Mouse (Mus musculus) right cerebral cortex, postnatal 10 days (tissue): ENCODE results near the gene Smg9.
A peak's percentile ranks its signal among the peaks of the same experiment; 100 is the strongest.

Source experiments
- DNase-seq, 2 experiments: peaks; one replicate each; pipeline ENCODE4 v3.0.0; 2021; ENCODE audit warnings: low spot score in 2 of 2

Smg9 gene

GRCm38 (mm10) chr7:24441785-24442184, 42.4 kb downstream of the Smg9 start:
- DNase-seq = peak in 1 of 2 experiments; percentile 61

DNA sequence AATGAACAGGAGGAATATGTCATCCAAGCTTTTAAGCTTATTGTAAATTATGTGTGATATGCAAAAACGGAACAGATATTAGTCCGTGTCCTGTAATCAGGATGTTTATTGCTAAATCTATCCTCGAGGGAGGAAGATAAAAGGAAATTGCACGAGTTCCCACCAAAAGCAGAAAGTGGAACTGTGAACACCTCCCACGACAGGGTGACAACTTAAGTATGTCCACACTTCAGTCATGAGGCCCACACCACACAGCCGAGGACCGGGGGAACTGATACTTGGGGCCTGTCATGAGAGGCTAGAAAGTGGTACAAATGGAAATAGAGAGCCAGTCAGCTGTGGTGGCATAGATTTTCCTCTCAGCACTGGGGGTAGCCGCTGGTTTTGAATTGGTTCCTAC, 42.9 kb downstream of the Smg9 start:
- DNase-seq = no peak

- no peak for DNase-seq
Observed at GRCm38 (mm10) chr7:24445266-24445926, 46.0 kb downstream of the Smg9 start.

GRCm38 (mm10) chr7:24446697-24447340, 47.4 kb downstream of the Smg9 start:
- no peak for DNase-seq

- DNase-seq = peak in 1 of 2 experiments; percentile 56
Observed at GRCm38 (mm10) chr7:24448782-24449517, 49.5 kb downstream of the Smg9 start.

GRCm38 (mm10) chr7:24450585-24451017, 51.2 kb downstream of the Smg9 start:
- no peak for DNase-seq

DNA sequence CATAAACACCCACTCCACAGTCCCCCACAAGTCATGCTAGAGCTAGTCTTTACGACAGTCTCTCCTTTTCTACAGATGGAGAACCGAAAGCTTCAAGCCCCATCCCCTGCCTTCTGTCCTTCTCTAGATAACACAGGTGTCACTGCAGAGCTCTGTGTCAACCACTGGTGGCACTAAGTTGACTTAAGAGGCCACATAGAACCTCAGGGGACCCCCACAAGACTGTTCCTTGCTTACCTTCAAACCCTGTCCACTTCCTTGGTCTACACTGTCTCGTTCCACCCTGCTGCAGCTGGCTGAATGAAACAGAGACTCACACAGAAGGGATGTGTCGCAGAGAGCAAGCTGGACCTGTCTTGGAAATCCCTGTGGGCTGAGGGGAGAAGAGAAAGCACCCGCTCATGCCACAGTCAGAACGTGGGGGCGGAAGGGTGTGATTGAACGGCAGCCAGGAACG, 52.5 kb downstream of the Smg9 start, which contains the start of gene Irgc1:
Gene Irgc1, minus strand, starts transcription at position 443 of the 457 bp plus-strand sequence.
- DNase-seq = no peak

DNA sequence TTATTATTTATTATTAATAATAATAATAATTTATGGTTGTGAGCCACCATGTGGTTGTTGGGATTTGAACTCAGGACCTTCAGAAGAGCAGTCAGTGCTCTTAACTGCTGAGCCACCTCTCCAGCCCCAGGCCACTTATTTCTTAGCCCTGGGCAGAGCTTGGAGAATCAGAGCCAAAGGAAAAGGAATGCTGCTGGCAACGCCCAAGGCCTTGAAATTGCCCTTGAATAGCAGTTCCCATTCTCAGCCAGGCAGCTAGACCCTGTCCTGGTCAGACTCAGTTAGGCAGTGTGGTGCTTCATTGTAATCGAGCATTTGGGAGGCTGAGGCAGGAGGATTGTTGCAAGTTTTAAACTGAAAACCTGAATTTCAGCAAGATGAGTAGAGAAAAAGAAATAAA, 54.8 kb downstream of the Smg9 start:
- no peak for DNase-seq

DNA sequence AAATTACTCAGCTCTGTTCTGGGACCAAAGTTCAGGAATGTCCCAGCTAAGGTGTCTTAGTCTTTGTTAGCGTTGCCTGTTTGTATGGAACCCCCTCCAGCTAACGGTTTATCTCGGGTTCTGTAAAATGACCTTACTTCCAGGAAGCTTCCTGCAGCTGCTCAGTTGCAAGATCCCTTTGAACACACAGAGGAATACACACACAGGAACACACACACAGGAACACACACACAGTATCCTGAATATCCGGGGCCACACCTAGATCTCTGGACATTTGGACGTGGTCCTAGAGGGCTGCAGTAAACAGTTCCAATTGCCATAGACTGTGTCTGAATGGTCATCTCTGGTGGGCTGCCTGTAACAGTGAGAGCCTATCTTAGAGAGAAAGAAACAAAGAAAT, 56.3 kb downstream of the Smg9 start:
- DNase-seq = no peak

GRCm38 (mm10) chr7:24457726-24458370, 58.4 kb downstream of the Smg9 start:
- DNase-seq = no peak

- no peak for DNase-seq
Observed at GRCm38 (mm10) chr7:24459440-24459839, 60.0 kb downstream of the Smg9 start.

DNA sequence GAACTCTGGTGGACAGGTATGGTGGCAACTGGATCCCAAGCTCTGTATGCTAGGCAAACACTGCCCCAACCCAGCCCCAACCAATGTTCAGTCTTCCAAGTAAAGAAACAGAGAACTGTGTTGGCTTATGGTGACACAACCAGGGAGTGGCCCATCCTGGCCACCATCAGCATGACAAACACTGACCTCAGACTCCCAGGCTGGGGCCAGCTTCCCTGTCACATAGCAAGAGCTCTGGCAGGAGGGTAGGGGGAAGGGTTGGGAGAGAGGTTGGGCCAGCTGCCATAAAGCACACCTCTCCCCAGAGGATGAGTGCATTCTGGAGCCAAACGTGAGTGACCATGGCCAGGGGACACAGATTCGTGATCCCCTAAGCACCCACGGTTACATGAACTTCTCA, 60.4 kb downstream of the Smg9 start:
- DNase-seq = no peak

DNA sequence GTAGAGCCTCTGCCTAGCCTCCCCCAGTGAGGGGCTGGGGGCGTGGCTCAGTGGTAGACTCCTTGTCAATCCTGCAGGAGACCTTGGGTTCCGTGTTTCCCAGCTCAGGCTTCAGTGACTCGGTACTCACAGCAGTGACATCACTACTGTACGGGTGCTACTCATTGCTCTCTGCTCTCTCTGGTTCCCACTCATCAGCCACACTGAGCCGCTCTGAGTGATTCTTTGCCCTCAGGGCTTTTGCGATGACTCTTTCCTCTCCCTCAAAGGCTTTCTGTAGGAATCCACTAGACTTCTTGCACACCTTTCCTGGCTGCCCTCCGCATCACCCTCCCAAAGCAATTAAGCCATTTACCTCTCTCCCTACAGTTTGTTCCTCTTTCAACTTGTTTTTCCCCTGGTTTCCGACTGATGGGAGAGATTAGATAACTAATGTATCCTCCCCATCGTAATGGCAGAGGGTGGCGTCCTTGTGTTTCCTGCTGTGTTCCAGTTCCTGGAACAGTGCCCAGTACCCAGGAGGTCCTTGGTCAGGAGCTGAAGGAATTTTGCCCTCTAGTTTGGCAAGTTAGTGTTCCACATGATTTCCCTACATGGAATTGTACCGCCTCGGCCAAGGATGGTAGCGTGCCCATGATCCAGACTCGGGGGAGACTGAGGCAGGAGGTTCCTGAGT, 62.1 kb downstream of the Smg9 start:
- DNase-seq = no peak

GRCm38 (mm10) chr7:24462388-24463319, 63.2 kb downstream of the Smg9 start, which contains the start of gene Plaur:
Gene Plaur, plus strand, starts transcription at chr7:24462484.
- DNase-seq = no peak

DNA sequence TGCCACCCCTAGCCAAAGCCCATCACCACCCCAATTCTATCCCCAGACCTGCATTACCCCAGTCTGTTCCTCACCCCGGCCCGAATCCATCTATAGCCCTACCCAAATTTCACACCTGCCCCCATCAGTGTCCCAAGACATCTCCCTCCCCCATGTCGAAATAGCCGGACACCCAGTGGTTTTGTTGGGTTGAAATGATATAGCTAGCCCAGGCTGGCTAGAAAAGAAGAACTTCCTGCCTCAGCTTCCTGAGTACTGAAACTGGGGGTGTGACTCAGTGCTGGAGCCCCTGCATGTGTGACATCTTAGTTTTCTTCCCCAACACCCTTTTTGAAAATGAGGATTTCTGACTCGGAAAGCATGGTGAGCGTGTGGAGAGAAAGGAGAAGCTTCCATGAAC, 67.4 kb downstream of the Smg9 start:
- no peak for DNase-seq

- DNase-seq = no peak
Observed at GRCm38 (mm10) chr7:24467886-24468285, 68.5 kb downstream of the Smg9 start.

- no peak for DNase-seq
Observed at GRCm38 (mm10) chr7:24469126-24469525, 69.7 kb downstream of the Smg9 start.

GRCm38 (mm10) chr7:24470356-24470755, 70.9 kb downstream of the Smg9 start:
- no peak for DNase-seq
